Mouse (Mus musculus) G1E (cell line): ENCODE results near the gene Kdm1b.

Experiments
- CTCF ChIP-seq: IDR thresholded peaks from 2 replicates; pipeline ENCODE4 v1.5.1; 2012; ENCODE audit warnings: low read depth, low read length, inconsistent platforms, mixed read lengths
- GATA1 ChIP-seq: IDR thresholded peaks from 2 replicates; pipeline ENCODE4 v1.6.1; 2012; ENCODE audit warnings: borderline replicate concordance, low read length, inconsistent platforms, mixed read lengths
- GATA2 ChIP-seq: IDR thresholded peaks from 2 replicates; pipeline ENCODE4 v1.6.1; 2012; ENCODE audit warnings: low read depth, low read length, inconsistent platforms, borderline replicate concordance
- POLR2AphosphoS5 ChIP-seq: IDR thresholded peaks from 2 replicates; pipeline ENCODE4 v1.6.1; 2012; ENCODE audit warnings: low read depth, low read length, inconsistent platforms; ENCODE audit not compliant: insufficient replicate concordance

GRCm38 (mm10) chr13:46999498-46999897 is 43.8 kb upstream of the Kdm1b start:
- TF ChIP-seq CTCF, result no peak
- no peak for TF ChIP-seq GATA1
- no peak for TF ChIP-seq GATA2
- no peak for TF ChIP-seq POLR2AphosphoS5
